Mouse (Mus musculus): Measurements from ENCODE around the gene Gadd45g.

DNA sequence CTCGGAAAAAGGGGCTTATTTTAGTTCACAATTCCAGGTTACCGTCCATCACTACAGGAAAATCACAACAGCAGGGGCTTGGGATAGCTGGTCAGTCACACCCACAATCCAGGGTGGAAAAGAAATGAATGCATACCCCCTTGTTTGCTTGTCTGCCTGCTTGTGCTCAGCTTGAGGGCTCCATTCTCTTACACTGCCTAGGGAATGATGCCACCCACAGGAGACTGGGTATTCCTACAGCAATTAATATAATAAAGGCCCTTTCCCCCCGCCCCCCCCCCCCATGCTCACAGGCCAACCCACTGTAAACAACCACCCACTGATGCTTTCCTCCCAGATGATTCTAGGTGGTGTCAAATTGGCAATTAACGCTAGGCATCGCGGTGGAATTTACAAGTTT is 14.0 kb upstream of the Gadd45g start:
- TF ChIP-seq CTCF (IDR thresholded peaks at IDR 0.05; ENCODE audit: borderline replicate concordance, extremely low read depth, insufficient read depth, insufficient read length) (no peak), POLR2A (IDR thresholded peaks at IDR 0.05; ENCODE audit: borderline replicate concordance, extremely low read depth, insufficient read depth, insufficient read length, poor library complexity, severe bottlenecking) (no peak)

All from brain, embryonic 14.5 days (tissue).